Mouse (Mus musculus) intestine, postnatal 0 days (tissue): ENCODE measurements around the gene Vangl1. TPM values are rescaled to one million over a fixed set of nuclear protein-coding genes. Genes with fewer than 3 reads are reported as not detected.

Experiments used
- ATAC-seq: fragments of 200-750 bp; cut with Nextera tagmentation; 2 replicates; pipeline ENCODE4 v1.8.0; 2017; ENCODE audit warnings: mild to moderate bottlenecking, moderate TSS enrichment, moderate library complexity
- H3K27ac ChIP-seq: fragments of 300-500 bp; sonication (generic); 2 replicates; pipeline ENCODE4 v1.5.1; 2014; ENCODE audit warnings: mild to moderate bottlenecking, low read depth, low read length, moderate library complexity
- H3K27me3 ChIP-seq: fragments of 300-500 bp; sonication (generic); replicated peaks from 2 replicates; pipeline ENCODE4 v1.6.1; 2014; ENCODE audit warnings: low read length, mixed read lengths; ENCODE audit not compliant: control insufficient read depth, insufficient read depth
- H3K36me3 ChIP-seq: fragments of 300-500 bp; sonication (generic); 2 replicates; pipeline ENCODE4 v1.6.1; 2014; ENCODE audit warnings: mild to moderate bottlenecking, moderate library complexity; ENCODE audit not compliant: control insufficient read depth, insufficient read depth
- H3K4me1 ChIP-seq: fragments of 300-500 bp; sonication (generic); replicated peaks from 2 replicates; pipeline ENCODE4 v1.6.1; 2014; ENCODE audit warnings: antibody characterized with exemption, low read length, mixed read lengths; ENCODE audit not compliant: control insufficient read depth, insufficient read depth
- H3K4me2 ChIP-seq: fragments of 300-500 bp; sonication (generic); replicated peaks from 2 replicates; pipeline ENCODE4 v1.6.1; 2014; ENCODE audit warnings: low read depth, mild to moderate bottlenecking, moderate library complexity
- H3K4me3 ChIP-seq: fragments of 300-500 bp; sonication (generic); 2 replicates; pipeline ENCODE4 v1.5.1; 2014; ENCODE audit warnings: low read depth, low read length
- H3K9ac ChIP-seq: fragments of 300-500 bp; sonication (generic); 2 replicates; pipeline ENCODE4 v1.6.1; 2014; ENCODE audit warnings: mild to moderate bottlenecking, low read depth, low read length
- H3K9me3 ChIP-seq: fragments of 300-500 bp; sonication (generic); 2 replicates; pipeline ENCODE4 v1.6.1; 2016; ENCODE audit warnings: mixed run types; ENCODE audit not compliant: control insufficient read depth
- CTCF ChIP-seq: sonication (generic); IDR thresholded peaks from 2 replicates; pipeline ENCODE4 v1.5.1; 2016; ENCODE audit warnings: low read depth, mild to moderate bottlenecking, control low read depth, antibody characterized with exemption, moderate library complexity
- WGBS: fragments of 180-500 bp; shearing (Covaris S2); extraction: QIAGEN DNeasy Blood & Tissue Kit; methylation state at CpG from one replicate; pipeline ENCODE4 v1.1.7; 2014; 5-methylcytosine and 5-hydroxymethylcytosine counted together
- polyA plus RNA-seq: library from polyadenylated mRNA; unstranded; fragments of >200 nt; fragmentation: Nextera tagmentation; extraction: Ambion mirVana; gene quantifications from 2 replicates; pipeline ENCODE4 v1.2.1, GENCODE M21; 2015

Vangl1 gene
- polyA plus RNA-seq, 1 experiment from 2014 or later: 7.2 TPM

DNA sequence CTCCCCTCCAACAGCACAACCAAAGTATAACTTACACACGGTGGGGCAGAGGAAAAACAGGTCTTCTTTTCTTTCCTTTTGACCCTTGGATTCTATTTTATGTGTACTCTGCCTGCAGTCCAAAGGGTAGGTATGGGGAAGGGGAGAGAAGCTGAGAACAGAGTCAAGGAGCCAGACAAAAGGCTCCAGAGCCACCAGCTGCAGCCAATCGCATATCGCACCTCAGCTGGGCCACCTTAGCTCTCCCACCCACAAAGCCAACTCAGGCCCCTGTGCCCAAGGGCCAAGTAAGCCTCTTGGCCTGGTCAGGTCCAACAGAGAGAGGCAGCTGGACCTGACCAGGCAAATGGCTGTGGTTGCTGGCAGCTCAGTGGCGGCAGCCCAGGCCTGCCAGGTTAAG, 52.0 kb downstream of the Vangl1 start:
- H3K4me2 ChIP-seq: peak overlapping the region; percentile 4; the same call in 1 of the 2 replicates
- no peak overlapping the region for H3K9ac ChIP-seq
- WGBS: 44% methylated on average over 4 of the region's 4 CpGs
- H3K4me3 ChIP-seq: no peak overlapping the region
- no peaks in the 10 kb centered on the region for H3K27me3 ChIP-seq
- TF ChIP-seq CTCF: no peak
- H3K27ac ChIP-seq: no peak overlapping the region
- ATAC-seq: peak; percentile 64
- H3K4me1 ChIP-seq: peaks cover 4% of the 10 kb centered on the region; the same call in 1 of the 2 replicates
- H3K9me3 ChIP-seq: no peaks in the 10 kb centered on the region
- H3K36me3 ChIP-seq: peaks cover 7% of the 10 kb centered on the region; the same call in 1 of the 2 replicates

DNA sequence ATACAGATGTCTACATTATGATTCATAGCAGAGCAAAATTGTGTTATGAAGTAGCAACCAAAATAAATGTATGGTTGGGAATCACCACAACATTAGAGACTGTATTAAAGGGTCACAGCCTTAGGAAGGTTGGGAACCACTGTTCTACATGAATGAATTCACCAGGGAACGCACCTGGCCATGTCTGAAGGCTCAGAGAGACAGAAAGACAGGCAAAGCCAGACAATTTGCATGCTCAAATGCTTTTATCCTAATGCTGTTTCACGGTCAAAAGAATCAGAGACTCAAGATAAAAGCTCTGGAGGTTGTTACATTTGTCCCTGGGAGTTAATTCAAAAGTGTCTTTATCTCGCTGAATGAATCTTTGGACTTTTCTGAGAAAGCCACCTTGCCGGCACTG, 52.6 kb downstream of the Vangl1 start:
- peaks cover 4% of the 10 kb centered on the region; the same call in 1 of the 2 replicates for H3K4me1 ChIP-seq
- H3K27ac ChIP-seq: no peak overlapping the region
- TF ChIP-seq CTCF: no peak
- no peak for ATAC-seq
- H3K36me3 ChIP-seq: peaks cover 2% of the 10 kb centered on the region; the same call in 1 of the 2 replicates
- no peaks in the 10 kb centered on the region for H3K27me3 ChIP-seq
- no peaks in the 10 kb centered on the region for H3K9me3 ChIP-seq
- 47% methylated on average over 4 of the region's 4 CpGs for WGBS
- H3K9ac ChIP-seq: no peak overlapping the region
- no peak overlapping the region for H3K4me2 ChIP-seq
- H3K4me3 ChIP-seq: no peak overlapping the region

DNA sequence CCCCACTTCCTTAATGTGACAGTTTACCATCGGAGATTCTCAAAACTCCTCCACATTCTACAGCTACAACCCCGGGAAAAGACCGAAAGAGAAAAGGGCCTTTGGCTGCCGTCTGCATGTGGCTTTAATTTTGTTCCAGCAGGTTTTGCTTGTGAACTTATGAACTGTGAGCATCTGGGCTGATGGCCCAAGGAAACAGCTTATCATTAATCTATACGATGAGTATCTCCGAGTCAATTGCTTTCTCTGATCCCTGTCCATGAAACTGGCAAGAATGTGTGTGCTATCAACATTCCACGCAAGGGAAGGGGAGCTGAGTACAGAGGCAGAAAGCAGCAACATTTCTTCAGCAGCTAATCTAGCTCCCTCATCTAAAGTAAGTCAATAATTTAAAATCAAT, 54.6 kb downstream of the Vangl1 start:
- no peak for TF ChIP-seq CTCF
- no peaks in the 10 kb centered on the region for H3K9me3 ChIP-seq
- no peak overlapping the region for H3K27ac ChIP-seq
- no peak overlapping the region for H3K9ac ChIP-seq
- H3K4me2 ChIP-seq: no peak overlapping the region
- no peaks in the 10 kb centered on the region for H3K27me3 ChIP-seq
- H3K4me1 ChIP-seq: peaks cover 4% of the 10 kb centered on the region; the same call in 1 of the 2 replicates
- WGBS: 33% methylated on average over 7 of the region's 7 CpGs
- no peak overlapping the region for H3K4me3 ChIP-seq
- no peaks in the 10 kb centered on the region for H3K36me3 ChIP-seq
- no peak for ATAC-seq

DNA sequence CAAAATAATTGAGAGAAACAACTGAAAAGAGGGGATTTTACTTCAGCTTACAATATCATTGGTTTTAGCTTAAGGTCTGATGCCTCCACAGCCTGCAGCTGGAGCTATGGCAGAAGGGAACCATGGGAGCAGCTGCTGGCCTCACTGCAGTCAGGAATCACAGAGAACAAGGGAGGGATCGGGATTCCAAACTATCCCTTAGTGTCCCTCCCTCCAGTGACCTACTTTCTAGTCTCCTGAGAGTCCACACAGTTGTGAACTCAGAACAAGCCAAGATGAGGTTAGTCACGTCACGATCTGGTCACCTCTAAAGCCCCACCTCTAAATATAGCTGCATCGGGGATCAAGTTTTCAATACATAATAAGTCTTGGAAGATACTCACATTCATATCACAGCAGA, 57.3 kb downstream of the Vangl1 start:
- no peak overlapping the region for H3K4me3 ChIP-seq
- no peaks in the 10 kb centered on the region for H3K9me3 ChIP-seq
- ATAC-seq: no peak
- TF ChIP-seq CTCF: no peak
- no peak overlapping the region for H3K27ac ChIP-seq
- no peak overlapping the region for H3K4me2 ChIP-seq
- no peaks in the 10 kb centered on the region for H3K36me3 ChIP-seq
- H3K4me1 ChIP-seq: no peaks in the 10 kb centered on the region
- WGBS: 85% methylated on average over 4 of the region's 4 CpGs
- H3K27me3 ChIP-seq: no peaks in the 10 kb centered on the region
- no peak overlapping the region for H3K9ac ChIP-seq

DNA sequence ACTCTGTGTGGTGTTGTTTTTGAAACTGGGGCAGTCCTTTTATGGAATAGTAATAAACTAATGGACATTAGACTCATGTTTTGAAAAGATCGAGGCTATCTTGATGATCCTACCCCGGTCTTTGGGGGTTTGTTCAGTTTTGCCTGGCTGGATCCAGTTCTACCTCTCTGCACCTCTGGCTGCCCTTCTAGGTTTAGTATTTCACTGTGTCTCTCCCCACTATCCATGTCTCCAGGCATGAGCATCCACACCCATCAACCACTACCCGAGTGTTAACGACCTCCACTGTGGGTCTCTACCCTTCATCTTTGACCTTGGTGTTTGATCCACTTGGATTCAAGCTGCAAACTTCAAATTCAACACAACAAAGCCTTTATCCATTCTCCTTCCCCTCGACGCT, 58.1 kb downstream of the Vangl1 start:
- Histone ChIP-seq H3K27me3 (no peaks in the 10 kb centered on the region), H3K27ac (no peak overlapping the region), H3K36me3 (no peaks in the 10 kb centered on the region), H3K4me2 (no peak overlapping the region), H3K9me3 (no peaks in the 10 kb centered on the region), H3K4me3 (no peak overlapping the region), H3K9ac (no peak overlapping the region), H3K4me1 (no peaks in the 10 kb centered on the region)
- no peak for TF ChIP-seq CTCF
- ATAC-seq: no peak
- WGBS: 83% methylated on average over 6 of the region's 6 CpGs

DNA sequence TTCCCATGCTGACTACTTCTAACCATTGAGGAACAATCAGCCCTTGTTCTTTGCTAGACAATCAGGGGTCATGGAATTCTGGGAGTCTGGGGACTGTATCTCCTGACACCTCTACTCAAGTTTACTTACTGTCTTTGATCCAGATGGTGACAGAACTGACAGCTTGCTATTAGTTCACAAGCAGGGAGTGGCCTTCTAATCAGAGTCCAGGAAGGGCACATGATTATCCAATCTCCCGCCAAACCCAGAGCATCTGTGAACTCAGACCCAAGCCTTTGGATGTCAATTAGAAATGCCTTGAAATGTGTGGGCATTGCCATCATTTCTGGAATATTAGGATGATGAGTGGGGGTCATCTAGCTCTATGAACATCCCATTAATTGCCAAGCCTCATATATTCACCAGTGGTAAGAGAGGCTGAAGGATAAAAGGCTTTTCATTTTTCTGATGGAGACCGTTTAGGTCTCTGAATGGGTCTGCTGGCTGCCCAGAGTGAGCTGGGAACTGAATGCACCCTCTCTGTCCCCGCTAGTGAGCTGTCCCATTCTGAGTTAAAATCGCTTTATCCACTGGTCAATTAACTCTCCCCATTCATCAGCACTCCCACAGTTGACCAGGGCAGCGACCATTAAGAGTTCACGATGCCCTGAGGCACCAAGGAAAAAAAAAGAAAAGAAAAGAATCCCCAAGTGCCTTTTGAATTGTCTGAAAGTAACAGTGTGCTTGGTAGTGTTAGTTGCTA, 58.7 kb downstream of the Vangl1 start:
- no peak overlapping the region for H3K27ac ChIP-seq
- no peak overlapping the region for H3K4me2 ChIP-seq
- H3K4me3 ChIP-seq: no peak overlapping the region
- H3K9ac ChIP-seq: no peak overlapping the region
- no peaks in the 10 kb centered on the region for H3K36me3 ChIP-seq
- H3K27me3 ChIP-seq: no peaks in the 10 kb centered on the region
- no peaks in the 10 kb centered on the region for H3K9me3 ChIP-seq
- WGBS: 79% methylated on average over 6 of the region's 6 CpGs
- ATAC-seq: no peak
- TF ChIP-seq CTCF: no peak
- H3K4me1 ChIP-seq: no peaks in the 10 kb centered on the region

DNA sequence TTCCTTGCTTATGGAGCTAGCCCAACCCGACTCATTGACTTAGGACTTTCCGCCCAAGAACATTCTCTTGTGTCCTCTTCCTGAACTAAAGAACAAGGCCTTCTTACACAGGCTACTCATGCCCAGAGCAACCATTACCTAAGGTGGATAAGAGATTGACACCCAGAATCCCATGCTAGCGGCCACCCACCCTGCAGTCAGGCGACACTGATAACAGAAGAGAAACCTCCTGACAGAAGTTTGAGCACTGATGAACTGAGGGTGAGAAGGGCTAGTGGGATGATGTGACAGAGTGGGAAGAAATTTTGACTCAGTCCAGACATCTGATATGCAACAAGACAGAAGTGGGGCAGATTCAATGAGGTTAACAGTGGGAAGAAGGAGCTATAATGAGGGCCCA, 60.1 kb downstream of the Vangl1 start:
- Histone ChIP-seq H3K9me3 (no peaks in the 10 kb centered on the region), H3K4me2 (no peak overlapping the region), H3K36me3 (no peaks in the 10 kb centered on the region), H3K9ac (no peak overlapping the region), H3K4me1 (no peaks in the 10 kb centered on the region), H3K27me3 (no peaks in the 10 kb centered on the region), H3K4me3 (no peak overlapping the region), H3K27ac (no peak overlapping the region)
- TF ChIP-seq CTCF: no peak
- WGBS: 95% methylated on average over 4 of the region's 4 CpGs
- no peak for ATAC-seq
